Mouse (Mus musculus) spleen, postnatal 4 days (tissue): ENCODE measurements around the gene Gpsm2.

Source experiments
- DNase-seq, 2 experiments: peaks; one replicate each; pipeline ENCODE4 v3.0.0; 2022; ENCODE audit warnings: low spot score in 2 of 2

Gene Gpsm2

DNA sequence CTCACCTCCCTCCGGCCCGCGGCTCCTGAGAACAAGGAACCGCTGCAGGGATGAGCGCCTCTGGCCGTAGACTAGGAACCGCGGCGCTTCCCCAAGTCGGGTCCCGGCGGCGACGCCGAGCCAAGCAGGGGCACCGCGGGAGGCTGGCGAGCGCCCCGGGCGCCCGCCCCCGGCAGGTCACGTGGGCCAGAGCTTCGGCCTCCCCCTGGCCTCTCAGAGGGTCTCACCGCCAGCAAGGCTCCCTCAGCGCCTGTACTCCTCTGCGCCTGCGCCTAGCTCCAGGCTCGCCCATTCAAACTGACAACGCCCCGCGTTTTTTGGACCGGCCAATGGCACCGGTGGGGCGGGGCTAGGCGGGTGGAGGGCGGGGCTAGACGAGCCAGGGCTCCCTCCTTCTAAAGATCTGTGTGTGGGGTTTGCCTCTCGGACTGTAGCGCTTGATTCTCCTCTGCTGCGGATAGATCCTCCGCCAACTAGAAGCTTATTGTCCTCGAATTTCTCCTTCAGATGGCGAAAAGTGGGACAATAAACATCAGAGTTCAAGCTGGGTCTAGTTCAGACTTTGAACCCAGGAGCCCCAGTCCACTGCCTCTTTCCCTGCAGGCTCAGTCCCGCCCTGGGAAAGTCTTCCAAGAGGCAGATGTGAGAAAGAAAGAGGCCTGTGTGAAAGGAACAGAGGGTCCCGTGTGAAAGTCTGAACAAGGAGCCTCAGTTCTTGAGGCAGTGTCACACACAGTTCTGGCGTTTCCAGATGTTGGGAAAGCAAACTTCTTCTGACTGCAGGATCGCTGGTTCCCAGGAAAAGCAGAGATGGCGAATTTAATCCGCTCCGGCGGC is at the start of gene Gpsm2:
Gpsm2 (minus strand) TSS at position 274 of the 837 bp plus-strand sequence.
- DNase-seq: peak; percentile 98

GRCm38 (mm10) chr3:108770725-108771368 is 48.7 kb upstream of the Gpsm2 start:
- DNase-seq: peak; percentile 39 to 69

- no peak for DNase-seq
Measured at GRCm38 (mm10) chr3:108769547-108769946, 47.4 kb upstream of the Gpsm2 start.

GRCm38 (mm10) chr3:108767416-108767815 is 45.3 kb upstream of the Gpsm2 start:
- no peak for DNase-seq

DNA sequence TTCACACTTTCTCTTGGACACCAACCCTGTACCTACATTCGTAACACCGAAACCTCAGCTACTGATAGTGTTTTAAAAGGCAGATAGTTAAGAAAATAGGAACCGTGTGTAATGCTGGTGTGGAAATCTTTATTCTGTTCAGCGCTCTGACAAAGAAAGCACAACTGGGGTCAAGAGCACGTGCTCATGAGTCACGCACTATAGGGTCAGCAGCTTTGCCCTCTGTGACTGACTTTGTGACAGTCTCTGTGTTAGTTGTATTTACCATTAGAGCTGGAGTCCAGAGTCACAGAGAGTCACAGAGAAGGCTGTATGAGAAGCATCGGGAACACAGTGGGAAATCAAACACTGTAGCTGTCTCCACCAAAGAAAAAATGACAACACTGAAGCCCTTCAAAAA is 44.8 kb upstream of the Gpsm2 start:
- no peak for DNase-seq

DNA sequence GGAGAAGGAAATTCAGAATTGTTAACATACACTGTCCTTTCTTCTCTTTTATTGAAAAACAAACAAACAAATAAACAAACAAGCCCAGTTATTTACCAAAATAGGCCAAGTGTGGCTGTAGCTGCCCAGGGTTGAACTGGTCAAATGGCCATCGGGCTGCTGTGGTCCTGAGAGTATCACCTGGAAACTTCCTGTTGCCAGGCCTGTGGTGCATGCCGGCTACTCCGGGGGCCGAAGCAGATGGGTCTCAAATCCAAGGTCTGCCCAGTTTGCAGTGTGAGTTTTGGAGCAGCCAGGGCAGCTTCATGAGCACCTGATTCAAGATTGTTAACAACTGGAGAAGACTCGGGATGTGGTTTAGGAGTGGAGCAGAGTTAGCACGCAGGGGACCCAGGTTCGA is 43.4 kb upstream of the Gpsm2 start:
- no peak for DNase-seq

DNA sequence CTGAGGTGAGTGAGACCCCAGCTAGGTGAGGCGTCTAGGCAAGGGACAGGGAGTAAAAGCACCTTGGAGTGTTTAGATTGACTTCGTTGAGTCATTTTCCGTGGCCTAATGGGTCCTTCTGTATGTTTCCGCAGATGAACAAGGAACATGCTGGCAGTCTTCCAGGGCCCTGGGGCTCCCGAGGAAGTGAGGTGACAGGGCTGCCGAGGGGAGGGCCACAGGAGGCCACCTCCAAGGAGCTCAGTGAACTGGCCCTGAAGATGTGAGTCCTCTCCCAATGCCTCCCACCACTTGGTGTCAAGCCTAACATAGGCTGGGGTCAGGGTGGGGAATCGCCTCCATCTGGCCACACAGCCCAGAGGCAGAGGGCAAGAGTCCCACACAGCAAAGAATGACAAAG is 42.9 kb upstream of the Gpsm2 start:
- no peak for DNase-seq

- no peak for DNase-seq
Measured at GRCm38 (mm10) chr3:108763691-108764090, 41.6 kb upstream of the Gpsm2 start.

DNA sequence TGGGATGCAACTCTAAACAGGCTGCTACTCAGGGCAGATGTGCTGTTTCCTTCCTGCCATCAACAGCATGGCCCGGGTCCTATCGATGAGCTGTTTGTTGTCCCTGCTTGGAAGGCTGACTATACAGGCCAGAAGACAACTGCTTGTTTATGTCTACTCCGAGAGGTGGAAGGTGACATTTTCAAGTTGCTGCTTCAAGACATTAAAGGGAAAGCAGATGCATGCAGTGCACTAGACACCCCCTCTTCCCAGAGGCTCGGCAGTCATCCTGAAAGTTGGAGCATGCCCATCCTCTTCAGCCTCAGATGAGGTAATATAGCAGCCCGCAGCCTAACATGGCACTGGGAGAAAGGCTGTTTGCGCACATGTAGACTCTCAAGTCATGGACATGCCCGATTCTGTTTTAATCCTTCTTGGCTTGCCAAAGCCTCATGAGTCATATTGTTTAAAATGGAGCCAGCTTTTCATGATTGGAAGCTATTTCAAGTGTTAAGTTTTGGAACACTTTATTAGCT is 40.5 kb upstream of the Gpsm2 start:
- DNase-seq: no peak

GRCm38 (mm10) chr3:108759566-108760420 is 37.7 kb upstream of the Gpsm2 start:
- no peak for DNase-seq

DNA sequence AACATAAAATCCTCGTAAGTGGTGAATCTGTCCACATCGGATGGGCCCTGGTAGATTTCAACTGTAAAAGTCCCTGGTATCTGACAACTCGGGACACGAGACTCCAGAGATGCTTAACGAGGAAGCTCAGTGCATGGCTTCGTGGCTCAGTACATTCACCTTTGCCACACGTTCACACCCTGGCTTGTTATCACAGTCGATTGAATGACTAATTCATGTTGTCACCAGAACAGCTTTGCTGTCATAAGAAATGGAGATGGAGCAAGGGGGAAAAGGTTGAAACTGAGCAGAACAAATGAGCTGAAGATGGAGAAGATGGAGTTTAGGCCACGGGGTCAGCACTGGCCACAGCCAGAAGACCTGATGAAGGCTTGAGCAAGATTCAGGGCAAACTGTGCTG is 35.5 kb upstream of the Gpsm2 start:
- no peak for DNase-seq

GRCm38 (mm10) chr3:108756131-108756530 is 34.0 kb upstream of the Gpsm2 start:
- no peak for DNase-seq

GRCm38 (mm10) chr3:108755542-108755941 is 33.4 kb upstream of the Gpsm2 start:
- no peak for DNase-seq

DNA sequence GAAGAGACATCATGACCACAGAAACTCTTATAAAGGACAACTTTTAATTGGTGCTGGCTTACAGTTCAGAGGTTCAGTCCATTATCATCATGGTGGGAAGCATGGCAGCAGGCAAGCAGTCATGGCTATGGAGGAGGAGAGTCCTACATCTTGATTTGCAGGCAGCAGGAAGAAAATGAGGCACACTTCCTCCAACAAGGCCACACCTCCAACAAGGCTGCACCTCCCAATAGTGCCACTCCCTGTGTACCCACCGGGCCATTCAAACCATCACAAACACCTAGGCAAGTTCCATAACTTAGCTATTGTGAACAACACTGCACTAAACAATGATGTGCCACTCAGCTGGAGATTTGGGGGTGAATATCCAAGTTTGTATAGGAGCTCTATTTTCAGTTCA is 32.4 kb upstream of the Gpsm2 start:
- no peak for DNase-seq

DNA sequence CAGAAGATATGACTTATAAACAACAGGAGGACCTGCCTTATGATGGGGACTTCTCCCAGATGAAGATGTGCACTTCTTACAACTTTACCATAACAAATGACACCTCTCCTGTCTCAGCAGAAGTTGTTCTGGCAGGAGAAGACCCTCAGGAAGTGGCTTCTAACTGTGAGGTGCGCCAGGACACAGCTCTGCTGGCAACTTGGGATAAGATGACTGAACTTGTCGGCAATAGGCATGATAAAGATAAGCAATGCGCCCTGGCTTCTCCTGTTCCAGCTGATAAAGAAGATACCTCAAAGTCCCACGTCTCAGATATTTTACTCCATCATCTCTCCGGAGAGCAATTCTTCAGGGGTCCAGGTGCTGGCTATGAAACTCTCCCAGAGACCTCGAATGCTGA is 29.6 kb upstream of the Gpsm2 start:
- no peak for DNase-seq

- peak in 1 of 2 experiments; percentile 29 for DNase-seq
Measured at GRCm38 (mm10) chr3:108751061-108751460, 29.0 kb upstream of the Gpsm2 start.

DNA sequence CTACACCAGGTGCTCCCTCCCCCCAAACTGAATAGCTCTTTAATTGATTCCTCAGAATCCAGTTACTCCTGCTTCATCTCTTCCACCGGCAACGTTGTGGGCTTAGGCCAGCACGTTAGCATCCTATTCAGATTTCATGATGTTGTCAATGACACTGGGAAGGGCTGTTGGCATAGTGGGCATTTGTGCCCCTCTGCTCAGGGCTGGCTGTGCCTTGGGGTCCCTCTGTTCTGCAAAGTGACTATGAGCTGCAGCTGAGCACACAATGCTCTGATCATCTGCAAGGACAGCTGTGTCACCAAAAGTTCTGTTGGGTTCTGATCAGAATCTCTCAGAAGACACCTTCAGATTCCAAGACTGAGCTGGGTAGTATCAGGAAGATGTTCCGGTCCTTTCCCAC is 22.0 kb upstream of the Gpsm2 start:
- DNase-seq: no peak

- no peak for DNase-seq
Measured at GRCm38 (mm10) chr3:108739045-108739708, 17.1 kb upstream of the Gpsm2 start, which contains the start of gene Aknad1. Gene Aknad1 (plus strand): TSS chr3:108739658.

- DNase-seq: no peak
Measured at GRCm38 (mm10) chr3:108737761-108738160, 15.7 kb upstream of the Gpsm2 start.

- peak; percentile 58 to 73 for DNase-seq
Measured at GRCm38 (mm10) chr3:108730316-108730715, 8.2 kb upstream of the Gpsm2 start.

DNA sequence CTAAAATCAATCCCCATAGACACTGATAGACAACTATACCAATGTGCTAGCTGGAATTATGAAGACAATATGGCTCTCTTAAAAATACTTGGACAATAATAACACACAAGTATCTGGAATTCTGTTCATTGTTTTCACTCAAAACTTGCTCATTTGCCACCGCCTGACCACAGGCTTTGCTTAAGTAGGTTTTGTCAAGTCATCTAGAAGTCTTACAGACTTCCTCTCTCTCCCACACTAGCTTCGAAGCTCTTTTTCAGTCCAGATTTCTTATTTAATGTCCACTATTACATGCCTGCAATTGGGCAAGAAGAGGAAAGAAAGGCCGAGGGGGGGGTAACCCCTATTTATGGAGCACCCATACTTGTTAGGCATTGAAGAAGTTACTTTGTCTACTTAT is 5.7 kb upstream of the Gpsm2 start:
- no peak for DNase-seq
